Mouse (Mus musculus): ENCODE measurements at regions not wholly inside any gene's neighbourhood (a gene's known extent, or its start where the extent isn't known, plus 50 kb on each side); places are given as distances from the start of the nearest gene placed in this dataset.

DNA sequence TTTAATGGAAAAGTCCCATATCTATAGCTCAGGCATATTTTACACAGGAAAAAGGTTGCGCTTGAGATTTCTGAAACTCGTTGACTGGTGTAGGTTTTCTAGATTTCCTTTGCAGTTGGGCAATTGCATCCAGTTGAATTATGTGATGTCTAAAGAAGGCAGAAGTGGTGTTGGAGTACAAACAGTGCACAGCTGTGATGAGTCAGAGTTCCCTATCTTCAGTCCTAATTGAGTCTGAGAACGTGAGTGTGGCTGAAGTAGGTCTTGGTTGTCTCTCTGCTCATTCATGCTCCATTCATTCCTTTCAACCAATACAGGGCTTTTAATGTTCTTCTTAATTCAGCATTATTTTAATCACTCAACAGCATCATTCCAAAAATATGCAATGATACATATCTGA lies 142.9 kb upstream of the Dpyd start:
- Histone ChIP-seq H3K4me3 (ENCODE audit: low read depth, low read length) (no peak overlapping the region), H3K4me1 (replicated peaks; ENCODE audit: control insufficient read depth, insufficient read depth, low read length) (no peaks in the 10 kb centered on the region), H3K36me3 (ENCODE audit: control insufficient read depth, insufficient read depth, low read length) (no peaks in the 10 kb centered on the region), H3K27me3 (replicated peaks; ENCODE audit: control insufficient read depth, insufficient read depth, low read length) (no peaks in the 10 kb centered on the region), H3K9me3 (ENCODE audit: control insufficient read depth, low read length) (no peaks in the 10 kb centered on the region), H3K4me2 (no peak overlapping the region), H3K27ac (ENCODE audit: low read depth, low read length) (no peak overlapping the region), H3K9ac (ENCODE audit: low read depth, low read length) (no peak overlapping the region)
- no peak for ATAC-seq (replicated peaks; ENCODE audit: low FRiP score)
- 74% methylated on average over 3 of the region's 3 CpGs for WGBS
- no peak for DNase-seq (ENCODE audit: low spot score)

DNA sequence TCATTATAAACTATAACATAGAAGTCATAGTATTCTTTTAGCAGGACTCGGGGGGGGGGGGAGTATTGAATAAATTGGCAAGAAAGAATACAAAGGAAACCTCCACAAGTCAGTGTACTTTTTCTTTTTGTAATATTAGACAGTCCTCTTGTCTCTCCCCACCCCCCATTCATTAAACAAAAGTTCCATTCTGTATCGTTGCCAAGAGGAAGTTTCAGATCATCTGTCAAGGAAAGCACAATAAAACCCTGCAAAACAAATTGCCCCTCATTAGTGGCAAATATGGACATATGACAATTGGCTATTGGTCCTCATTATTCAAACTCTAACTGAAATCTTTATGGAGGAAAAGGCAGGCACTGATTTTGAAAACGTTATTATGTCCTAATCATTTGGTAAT lies 140.2 kb upstream of the Dpyd start:
- no peaks in the 10 kb centered on the region for H3K9me3 ChIP-seq (ENCODE audit: control insufficient read depth, low read length)
- WGBS: 53% methylated on average over 3 of the region's 3 CpGs
- no peak overlapping the region for H3K4me2 ChIP-seq
- no peak for DNase-seq (ENCODE audit: low spot score)
- no peaks in the 10 kb centered on the region for H3K36me3 ChIP-seq (ENCODE audit: control insufficient read depth, insufficient read depth, low read length)
- no peak overlapping the region for H3K9ac ChIP-seq (ENCODE audit: low read depth, low read length)
- H3K27ac ChIP-seq (ENCODE audit: low read depth, low read length): no peak overlapping the region
- H3K27me3 ChIP-seq (replicated peaks; ENCODE audit: control insufficient read depth, insufficient read depth, low read length): no peaks in the 10 kb centered on the region
- ATAC-seq (replicated peaks; ENCODE audit: low FRiP score): no peak
- no peak overlapping the region for H3K4me3 ChIP-seq (ENCODE audit: low read depth, low read length)
- H3K4me1 ChIP-seq (replicated peaks; ENCODE audit: control insufficient read depth, insufficient read depth, low read length): no peaks in the 10 kb centered on the region

DNA sequence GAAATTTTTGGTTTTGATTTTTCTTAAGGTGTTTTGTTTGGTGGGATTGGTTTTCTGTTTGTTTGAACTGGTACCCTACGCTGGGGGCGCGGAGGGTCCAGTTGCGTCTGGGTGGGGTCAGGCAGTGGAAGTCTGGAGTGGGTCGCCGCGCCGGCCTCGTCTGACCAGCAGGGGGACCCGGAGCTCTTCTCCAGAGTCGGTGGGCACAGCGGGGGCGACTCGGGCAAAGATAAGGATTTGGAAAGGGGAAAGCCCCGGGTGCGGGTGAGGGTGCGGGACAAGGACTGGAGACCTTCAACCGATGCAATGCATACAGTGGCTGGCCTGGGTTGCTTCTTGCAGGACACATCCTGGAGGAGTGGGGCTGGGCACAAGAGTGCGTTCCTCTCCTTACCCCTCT lies 136.2 kb upstream of the Dpyd start:
- 7% methylated on average over 19 of the region's 19 CpGs for WGBS
- peaks cover 11% of the 10 kb centered on the region for H3K27me3 ChIP-seq (replicated peaks; ENCODE audit: control insufficient read depth, insufficient read depth, low read length)
- H3K27ac ChIP-seq (ENCODE audit: low read depth, low read length): no peak overlapping the region
- no peaks in the 10 kb centered on the region for H3K4me1 ChIP-seq (replicated peaks; ENCODE audit: control insufficient read depth, insufficient read depth, low read length)
- H3K9me3 ChIP-seq (ENCODE audit: control insufficient read depth, low read length): no peaks in the 10 kb centered on the region
- no peak overlapping the region for H3K9ac ChIP-seq (ENCODE audit: low read depth, low read length)
- H3K4me2 ChIP-seq: peak overlapping the region; percentile 53
- DNase-seq (ENCODE audit: low spot score): no peak
- H3K4me3 ChIP-seq (ENCODE audit: low read depth, low read length): no peak overlapping the region
- H3K36me3 ChIP-seq (ENCODE audit: control insufficient read depth, insufficient read depth, low read length): no peaks in the 10 kb centered on the region
- no peak for ATAC-seq (replicated peaks; ENCODE audit: low FRiP score)

DNA sequence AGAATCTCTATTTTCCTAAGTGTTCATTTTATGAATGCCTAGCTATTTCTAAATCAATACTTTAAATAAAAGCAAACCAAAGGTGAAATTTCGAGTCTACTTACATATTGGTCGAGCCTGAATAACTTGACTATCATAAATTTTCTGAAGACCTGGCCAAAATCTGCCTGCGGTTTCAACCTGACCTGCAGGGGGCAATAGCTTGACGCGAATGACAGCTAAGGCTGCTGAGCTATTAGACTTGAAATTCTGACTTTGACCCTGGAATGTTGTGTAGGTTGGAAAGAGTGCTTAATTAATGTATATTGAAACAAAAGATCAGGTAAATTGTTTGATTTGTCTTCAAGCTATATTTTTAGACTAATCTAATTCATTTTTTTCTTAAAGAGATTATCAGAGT lies 133.4 kb upstream of the Dpyd start:
- H3K27me3 ChIP-seq (replicated peaks; ENCODE audit: control insufficient read depth, insufficient read depth, low read length): peaks cover 30% of the 10 kb centered on the region
- no peaks in the 10 kb centered on the region for H3K4me1 ChIP-seq (replicated peaks; ENCODE audit: control insufficient read depth, insufficient read depth, low read length)
- no peak overlapping the region for H3K9ac ChIP-seq (ENCODE audit: low read depth, low read length)
- DNase-seq (ENCODE audit: low spot score) (no peak), ATAC-seq (replicated peaks; ENCODE audit: low FRiP score) (no peak)
- no peaks in the 10 kb centered on the region for H3K9me3 ChIP-seq (ENCODE audit: control insufficient read depth, low read length)
- no peaks in the 10 kb centered on the region for H3K36me3 ChIP-seq (ENCODE audit: control insufficient read depth, insufficient read depth, low read length)
- H3K4me3 ChIP-seq (ENCODE audit: low read depth, low read length): no peak overlapping the region
- H3K4me2 ChIP-seq: no peak overlapping the region
- WGBS: 2% methylated on average over 5 of the region's 5 CpGs
- no peak overlapping the region for H3K27ac ChIP-seq (ENCODE audit: low read depth, low read length)

DNA sequence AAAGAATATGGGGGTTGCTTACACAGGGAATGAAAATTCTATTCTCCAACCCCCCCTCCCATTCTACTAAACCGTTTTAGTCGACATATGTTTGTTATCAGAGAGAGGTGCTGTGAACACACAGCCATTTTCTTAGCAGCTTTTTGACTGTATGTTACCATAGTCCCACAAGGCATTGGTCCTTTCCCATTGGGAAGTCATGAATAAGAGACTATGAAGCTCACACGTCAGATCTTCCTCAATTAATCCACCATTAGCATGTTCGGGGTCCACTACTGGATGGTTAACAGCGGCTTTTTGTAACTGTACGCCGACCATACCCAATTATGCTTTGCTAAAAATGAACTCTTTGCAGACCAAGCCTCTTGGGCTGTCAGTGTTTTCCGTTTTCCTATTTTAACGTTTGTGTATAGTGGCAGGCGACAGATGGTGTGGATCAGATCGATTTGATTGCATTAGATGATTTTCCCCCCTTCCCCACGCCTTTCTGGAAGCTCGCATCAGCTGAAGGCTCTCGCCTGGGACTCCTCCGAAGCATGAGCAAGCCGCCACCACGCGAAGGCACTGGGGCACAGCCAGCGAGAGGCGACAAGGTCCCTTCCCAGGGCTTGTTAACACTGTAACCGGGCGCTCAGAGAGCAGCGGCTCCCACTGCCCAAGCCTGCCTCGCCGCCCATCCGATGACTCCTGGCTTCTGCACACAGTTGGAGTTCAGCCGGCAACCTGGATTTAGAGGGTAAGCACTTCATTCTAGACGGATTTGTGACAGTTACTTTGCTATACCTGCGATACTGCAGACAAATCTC lies 131.9 kb upstream of the Dpyd start:
- peaks cover 42% of the 10 kb centered on the region for H3K27me3 ChIP-seq (replicated peaks; ENCODE audit: control insufficient read depth, insufficient read depth, low read length)

DNA sequence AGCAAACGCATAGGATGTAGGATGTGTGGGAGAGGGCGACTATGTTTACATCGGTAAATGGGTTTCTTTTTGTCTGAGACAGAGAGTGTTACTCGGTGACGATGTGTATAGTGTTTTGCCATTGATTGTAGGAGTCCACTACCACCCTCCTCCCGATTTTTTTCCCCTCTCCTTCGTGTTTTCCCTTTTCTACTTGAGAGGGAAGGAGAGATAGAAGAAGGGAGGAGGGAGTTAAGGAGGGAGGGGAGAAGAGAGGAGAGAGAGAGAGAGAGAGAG lies 131.4 kb upstream of the Dpyd start:
- DNase-seq (ENCODE audit: low spot score): no peak
- no peak for ATAC-seq (replicated peaks; ENCODE audit: low FRiP score)

More for the DNA sequence above, 131.9 kb upstream of the Dpyd start:
- DNase-seq (ENCODE audit: low spot score) (no peak), ATAC-seq (replicated peaks; ENCODE audit: low FRiP score) (no peak)
- no peak overlapping the region for H3K9ac ChIP-seq (ENCODE audit: low read depth, low read length)
- 13% methylated on average over 29 of the region's 29 CpGs for WGBS
- H3K4me3 ChIP-seq (ENCODE audit: low read depth, low read length): no peak overlapping the region
- peak overlapping the region; percentile 35 for H3K4me2 ChIP-seq
- no peaks in the 10 kb centered on the region for H3K9me3 ChIP-seq (ENCODE audit: control insufficient read depth, low read length)
- H3K4me1 ChIP-seq (replicated peaks; ENCODE audit: control insufficient read depth, insufficient read depth, low read length): no peaks in the 10 kb centered on the region
- H3K36me3 ChIP-seq (ENCODE audit: control insufficient read depth, insufficient read depth, low read length): no peaks in the 10 kb centered on the region
- H3K27ac ChIP-seq (ENCODE audit: low read depth, low read length): no peak overlapping the region

DNA sequence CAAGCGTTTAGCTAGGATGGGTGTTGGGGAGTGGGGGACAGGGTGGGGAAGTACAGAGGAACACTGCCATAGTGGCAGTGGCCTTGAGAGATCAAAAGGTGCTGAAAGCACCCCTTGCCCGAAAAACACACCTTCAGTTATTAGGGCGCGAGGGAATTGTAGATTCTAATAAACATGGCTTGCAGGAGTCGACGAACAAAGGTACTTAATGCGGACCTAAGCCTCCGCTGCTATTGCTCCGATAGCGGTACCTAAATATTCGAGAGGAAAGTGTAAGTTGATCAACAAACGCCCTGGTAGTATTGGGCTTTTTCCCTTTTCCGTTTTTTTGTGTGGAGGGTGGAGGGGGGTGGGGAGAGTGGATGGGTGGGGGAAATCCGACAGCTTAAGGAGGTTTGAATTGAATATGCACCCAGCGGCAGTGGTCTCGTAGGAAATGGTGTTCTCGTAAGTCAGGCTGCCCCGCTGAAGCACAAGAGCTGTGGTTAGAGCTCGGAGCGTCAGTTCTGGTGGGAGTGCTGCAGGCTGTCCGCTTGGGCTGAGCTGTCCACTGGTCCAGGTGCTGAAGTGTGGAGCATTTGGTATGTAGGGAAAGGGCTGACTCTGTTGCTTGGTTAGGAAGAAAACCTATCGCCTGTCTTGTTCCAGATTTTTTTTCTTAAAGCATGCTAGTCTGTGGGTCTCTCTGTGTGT lies 130.8 kb upstream of the Dpyd start:
- no peak overlapping the region for H3K4me3 ChIP-seq (ENCODE audit: low read depth, low read length)
- 5% methylated on average over 22 of the region's 22 CpGs for WGBS

More for the DNA sequence above, 131.4 kb upstream of the Dpyd start:
- Histone ChIP-seq H3K27me3 (replicated peaks; ENCODE audit: control insufficient read depth, insufficient read depth, low read length) (peaks cover 47% of the 10 kb centered on the region), H3K4me1 (replicated peaks; ENCODE audit: control insufficient read depth, insufficient read depth, low read length) (no peaks in the 10 kb centered on the region), H3K9me3 (ENCODE audit: control insufficient read depth, low read length) (no peaks in the 10 kb centered on the region), H3K9ac (ENCODE audit: low read depth, low read length) (no peak overlapping the region), H3K4me3 (ENCODE audit: low read depth, low read length) (no peak overlapping the region), H3K27ac (ENCODE audit: low read depth, low read length) (no peak overlapping the region), H3K4me2 (peak overlapping the region; percentile 35), H3K36me3 (ENCODE audit: control insufficient read depth, insufficient read depth, low read length) (no peaks in the 10 kb centered on the region)
- 2% methylated on average over 7 of the region's 7 CpGs for WGBS

DNA sequence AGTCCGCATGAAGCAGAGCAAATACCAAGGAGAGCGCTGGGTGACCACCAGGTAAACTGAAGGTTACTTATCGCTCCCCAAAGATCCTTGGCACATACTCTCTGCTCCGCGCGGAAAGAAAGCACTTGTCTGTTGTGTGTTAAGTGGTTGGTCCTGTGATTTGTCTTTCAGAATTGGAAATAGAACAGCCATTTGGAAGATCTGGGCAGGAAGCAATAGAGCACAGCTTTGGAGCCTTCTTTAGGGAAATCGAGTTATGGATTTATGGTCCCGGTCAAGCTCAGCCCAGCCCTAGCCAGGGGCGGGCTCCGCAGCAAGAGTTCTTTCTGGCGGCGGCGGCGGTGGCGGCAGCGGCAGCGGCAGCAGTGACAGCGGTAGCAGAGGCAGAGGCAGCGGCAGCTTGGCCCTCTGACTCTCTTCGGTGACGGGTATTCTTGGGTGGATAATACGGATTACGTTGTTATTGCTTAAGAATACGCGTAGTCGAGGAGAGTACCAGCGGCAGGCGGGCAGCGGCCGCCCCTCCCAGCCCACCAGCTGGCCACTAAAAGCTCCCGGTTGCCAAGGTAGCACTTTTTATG lies 128.4 kb upstream of the Dpyd start:
- Histone ChIP-seq H3K4me2 (peak overlapping the region; percentile 53), H3K4me1 (replicated peaks; ENCODE audit: control insufficient read depth, insufficient read depth, low read length) (no peaks in the 10 kb centered on the region), H3K9me3 (ENCODE audit: control insufficient read depth, low read length) (no peaks in the 10 kb centered on the region), H3K4me3 (ENCODE audit: low read depth, low read length) (peak overlapping the region; percentile 38), H3K27ac (ENCODE audit: low read depth, low read length) (no peak overlapping the region), H3K9ac (ENCODE audit: low read depth, low read length) (no peak overlapping the region), H3K36me3 (ENCODE audit: control insufficient read depth, insufficient read depth, low read length) (no peaks in the 10 kb centered on the region), H3K27me3 (replicated peaks; ENCODE audit: control insufficient read depth, insufficient read depth, low read length) (peaks cover 51% of the 10 kb centered on the region)
- ATAC-seq (replicated peaks; ENCODE audit: low FRiP score) (no peak), DNase-seq (ENCODE audit: low spot score) (no peak)
- WGBS: 4% methylated on average over 31 of the region's 31 CpGs

More for the DNA sequence above, 130.8 kb upstream of the Dpyd start:
- no peak overlapping the region for H3K27ac ChIP-seq (ENCODE audit: low read depth, low read length)
- no peak overlapping the region for H3K9ac ChIP-seq (ENCODE audit: low read depth, low read length)
- H3K36me3 ChIP-seq (ENCODE audit: control insufficient read depth, insufficient read depth, low read length): no peaks in the 10 kb centered on the region
- peaks cover 51% of the 10 kb centered on the region for H3K27me3 ChIP-seq (replicated peaks; ENCODE audit: control insufficient read depth, insufficient read depth, low read length)
- ATAC-seq (replicated peaks; ENCODE audit: low FRiP score): peak; percentile 71
- peak; percentile 65 for DNase-seq (ENCODE audit: low spot score)
- no peaks in the 10 kb centered on the region for H3K9me3 ChIP-seq (ENCODE audit: control insufficient read depth, low read length)
- no peaks in the 10 kb centered on the region for H3K4me1 ChIP-seq (replicated peaks; ENCODE audit: control insufficient read depth, insufficient read depth, low read length)
- H3K4me2 ChIP-seq: peak overlapping the region; percentile 34; the same call in 1 of the 2 replicates

Measured in liver, embryonic 11.5 days (tissue).